Mouse (Mus musculus) kidney, adult 8-10 months (tissue): ENCODE data around the gene Defa28.
"Not testable (repeated sequence)": the region's sequence is repeated elsewhere in the genome, so short reads cannot be mapped to it uniquely, and the experiment has no call there.

Experiments used
- DNase-seq, 2 experiments: peaks; one replicate each; pipeline ENCODE4 v3.0.0; 2022

Defa28 gene

DNA sequence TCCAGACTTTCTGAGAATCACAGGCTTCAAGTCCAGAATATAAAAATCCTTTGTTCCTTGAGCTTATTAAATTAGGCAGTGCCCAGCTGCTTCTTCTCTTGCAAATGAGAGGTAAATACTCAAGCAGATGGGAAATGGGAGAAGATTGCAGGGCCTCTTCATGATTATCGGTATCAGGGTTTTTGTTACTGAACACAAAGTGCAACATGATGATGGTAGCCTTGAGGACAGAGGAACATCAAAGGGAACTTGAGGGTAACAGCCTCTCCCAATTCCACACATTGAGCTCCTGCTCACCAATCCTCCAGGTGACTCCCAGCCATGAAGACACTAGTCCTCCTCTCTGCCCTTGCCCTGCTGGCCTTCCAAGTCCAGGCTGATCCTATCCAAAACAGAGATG lies at the start of gene Defa28:
Gene Defa28, plus strand, starts transcription at position 301 of the 400 bp plus-strand sequence.
- DNase-seq: not testable (repeated sequence)

DNA sequence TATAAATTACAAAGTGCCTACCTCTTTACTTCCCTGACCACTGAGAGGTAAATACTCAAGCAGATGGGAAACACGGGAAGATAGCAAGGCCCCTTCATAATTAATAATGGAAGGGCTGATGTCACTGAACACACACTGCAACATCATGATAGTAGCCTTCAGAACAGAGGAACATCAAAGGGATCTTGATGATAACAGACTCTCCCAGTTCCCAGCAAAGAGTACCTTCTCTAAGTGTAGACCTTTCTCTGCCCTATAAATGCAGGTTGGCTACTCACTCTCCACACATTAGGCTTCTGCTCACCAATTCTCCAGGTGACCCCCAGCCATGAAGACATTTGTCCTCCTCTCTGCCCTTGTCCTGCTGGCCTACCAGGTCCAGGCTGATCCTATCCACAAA lies 17.7 kb upstream of the Defa28 start, which contains the start of gene Defa37:
Gene Defa37, plus strand, starts transcription at position 301 of the 400 bp plus-strand sequence.
- not testable (repeated sequence) for DNase-seq

DNA sequence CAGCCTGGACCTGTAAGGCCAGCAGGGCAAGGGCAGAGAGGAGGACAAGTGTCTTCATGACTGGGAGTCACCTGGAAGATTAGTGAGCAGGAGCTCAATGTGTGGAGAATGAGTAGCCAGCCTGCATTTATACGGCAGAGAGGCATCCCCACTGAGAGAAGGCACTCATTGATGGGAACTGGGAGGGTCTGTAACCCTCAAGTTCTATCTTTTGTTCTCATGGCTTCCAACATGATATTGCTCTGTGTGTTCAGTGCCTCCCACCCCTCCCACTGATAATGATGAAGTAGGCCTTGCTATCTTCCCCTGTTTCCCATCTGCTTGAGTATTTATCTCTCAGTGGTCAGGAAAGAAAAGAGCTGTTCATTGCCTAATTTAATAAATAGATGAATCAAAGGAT lies 11.6 kb downstream of the Defa28 start, which contains the start of gene Gm7861:
Gene Gm7861, minus strand, starts transcription at position 101 of the 400 bp plus-strand sequence.
- DNase-seq: not testable (repeated sequence)

DNA sequence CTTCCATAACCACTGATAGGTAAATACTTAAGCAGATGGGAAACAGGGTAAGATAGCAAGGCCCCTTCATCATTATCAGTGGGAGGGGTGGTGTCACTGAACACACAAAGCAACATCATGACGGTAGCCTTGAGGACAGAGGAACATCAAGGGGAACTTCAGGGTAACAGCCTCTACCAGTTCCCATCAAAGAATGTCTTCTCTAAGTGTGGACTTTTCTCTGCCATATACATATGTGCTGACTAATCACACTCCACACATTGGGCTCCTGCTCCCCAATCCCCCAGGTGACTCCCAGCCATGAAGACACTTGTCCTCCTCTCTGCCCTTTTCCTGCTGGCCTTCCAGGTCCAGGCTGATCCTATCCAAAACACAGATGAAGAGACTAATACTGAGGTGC lies 35.1 kb downstream of the Defa28 start, which contains the start of gene Defa26:
Gene Defa26, plus strand, starts transcription at position 301 of the 400 bp plus-strand sequence.
- not testable (repeated sequence) for DNase-seq
